Mouse (Mus musculus) embryonic fibroblast, embryonic 13.5 days (primary cell): ENCODE results near the gene Lamp5. TPM values are rescaled to one million over a fixed set of nuclear protein-coding genes. Genes with fewer than 3 reads are reported as not detected.

Source experiments
- H3K27ac ChIP-seq: 2 replicates; pipeline ENCODE4 v1.5.1; 2012; ENCODE audit warnings: low read length, control low read depth, inconsistent platforms; ENCODE audit not compliant: insufficient read depth
- H3K4me1 ChIP-seq: 2 replicates; pipeline ENCODE4 v1.6.1; 2011; ENCODE audit warnings: low read length; ENCODE audit not compliant: control insufficient read depth, insufficient read depth
- H3K4me3 ChIP-seq: 2 replicates; pipeline ENCODE4 v1.5.1; 2011; ENCODE audit warnings: mild to moderate bottlenecking, control low read depth, low read length; ENCODE audit not compliant: insufficient read depth
- CTCF ChIP-seq: IDR thresholded peaks from 2 replicates; pipeline ENCODE4 v1.5.1; 2011; ENCODE audit warnings: mild to moderate bottlenecking, control low read depth, low read length, moderate library complexity, borderline replicate concordance; ENCODE audit not compliant: insufficient read depth
- POLR2A ChIP-seq: IDR thresholded peaks from 2 replicates; pipeline ENCODE4 v1.6.1; 2011; ENCODE audit warnings: low read depth, mild to moderate bottlenecking, control low read depth, low read length, moderate library complexity
- polyA plus RNA-seq: library from polyadenylated mRNA; stranded (reverse); fragments of >200 nt; gene quantifications from 2 replicates; pipeline ENCODE4 v1.2.4, GENCODE M21; 2011; ENCODE audit warnings: low read depth; ENCODE audit not compliant: missing spikeins, insufficient read length

The Lamp5 gene
- polyA plus RNA-seq, 1 experiment: not detected

- TF ChIP-seq POLR2A (no peak), CTCF (no peak)
- Histone ChIP-seq H3K4me1 (no peaks in the 10 kb centered on the region), H3K27ac (no peak overlapping the region), H3K4me3 (no peak overlapping the region)
These were observed 12.3 kb downstream of the Lamp5 start for GRCm38 (mm10) chr2:136064356-136064755.

- no peak overlapping the region for H3K4me3 ChIP-seq
- no peak for TF ChIP-seq POLR2A
- TF ChIP-seq CTCF: no peak
- no peak overlapping the region for H3K27ac ChIP-seq
- no peaks in the 10 kb centered on the region for H3K4me1 ChIP-seq
These were observed 43.9 kb downstream of the Lamp5 start for GRCm38 (mm10) chr2:136095978-136096377.

GRCm38 (mm10) chr2:136097143-136097542 is 45.1 kb downstream of the Lamp5 start:
- Histone ChIP-seq H3K4me1 (no peaks in the 10 kb centered on the region), H3K4me3 (no peak overlapping the region)
- TF ChIP-seq POLR2A (no peak), CTCF (no peak)

GRCm38 (mm10) chr2:136107597-136107996 is 55.6 kb downstream of the Lamp5 start:
- Histone ChIP-seq H3K4me1 (peaks cover 4% of the 10 kb centered on the region; the same call in 1 of the 2 replicates), H3K27ac (no peak overlapping the region), H3K4me3 (no peak overlapping the region)
- TF ChIP-seq POLR2A: no peak
- no peak for TF ChIP-seq CTCF

More at GRCm38 (mm10) chr2:136097143-136097542, 45.1 kb downstream of the Lamp5 start:
- no peak overlapping the region for H3K27ac ChIP-seq

GRCm38 (mm10) chr2:136108124-136109037 is 56.3 kb downstream of the Lamp5 start:
- no peak overlapping the region for H3K27ac ChIP-seq
- H3K4me3 ChIP-seq: no peak overlapping the region
- TF ChIP-seq POLR2A: no peak
- TF ChIP-seq CTCF: no peak
- H3K4me1 ChIP-seq: peaks cover 4% of the 10 kb centered on the region; the same call in 1 of the 2 replicates

GRCm38 (mm10) chr2:136109038-136109363 is 57.0 kb downstream of the Lamp5 start:
- no peak for TF ChIP-seq CTCF
- no peak overlapping the region for H3K4me3 ChIP-seq
- no peak overlapping the region for H3K27ac ChIP-seq
- H3K4me1 ChIP-seq: peaks cover 4% of the 10 kb centered on the region; the same call in 1 of the 2 replicates

GRCm38 (mm10) chr2:136113374-136113773 is 61.3 kb downstream of the Lamp5 start:
- no peaks in the 10 kb centered on the region for H3K4me1 ChIP-seq
- H3K27ac ChIP-seq: no peak overlapping the region
- no peak for TF ChIP-seq CTCF
- no peak for TF ChIP-seq POLR2A
- H3K4me3 ChIP-seq: no peak overlapping the region

GRCm38 (mm10) chr2:136118006-136118405 is 66.0 kb downstream of the Lamp5 start:
- Histone ChIP-seq H3K4me3 (no peak overlapping the region), H3K27ac (no peak overlapping the region), H3K4me1 (no peaks in the 10 kb centered on the region)
- TF ChIP-seq CTCF: no peak
- no peak for TF ChIP-seq POLR2A
